Mouse (Mus musculus) lung, adult 2 months (tissue): ENCODE measurements around the gene Myh3. TPM values are rescaled to one million over a fixed set of nuclear protein-coding genes. Genes with fewer than 3 reads are reported as not detected.
A peak's percentile ranks its signal among the peaks of the same experiment; 100 is the strongest.

Experiments
- DNase-seq: peaks from one replicate; pipeline ENCODE4 v3.0.0; 2022
- H3K4me1 ChIP-seq: fragments of 200-500 bp; 2 replicates; pipeline ENCODE4 v1.6.1; 2011; ENCODE audit warnings: low read length; ENCODE audit not compliant: control insufficient read depth, insufficient read depth
- H3K4me3 ChIP-seq: fragments of 200-500 bp; replicated peaks from 2 replicates; pipeline ENCODE3; 2011; ENCODE audit warnings: low read depth, mild to moderate bottlenecking, control low read depth, low read length; ENCODE audit errors: extremely low read depth
- CTCF ChIP-seq: fragments of 200-500 bp; IDR thresholded peaks from 2 replicates; pipeline ENCODE4 v1.5.1; 2011; ENCODE audit warnings: mild to moderate bottlenecking, low read length, control low read depth; ENCODE audit not compliant: insufficient read depth
- POLR2A ChIP-seq: fragments of 200-500 bp; IDR thresholded peaks from 2 replicates; pipeline ENCODE4 v1.6.1; 2011; ENCODE audit warnings: low read depth, mild to moderate bottlenecking, control low read depth, low read length, borderline replicate concordance; ENCODE audit errors: extremely low read depth
- WGBS: fragments of 180-500 bp; shearing (Covaris S2); methylation state at CpG from one replicate; pipeline ENCODE4 v1.1.7; 2018; 5-methylcytosine and 5-hydroxymethylcytosine counted together
- polyA plus RNA-seq: library from polyadenylated mRNA; depleted of rRNA; stranded (reverse); fragments of >200 nt; gene quantifications from 2 replicates; pipeline ENCODE4 v1.2.3, GENCODE M21; 2012

Gene Myh3
- polyA plus RNA-seq, 1 experiment = 0.08 TPM

GRCm38 (mm10) chr11:67099241-67099640, 21.1 kb downstream of the Myh3 start:
- TF ChIP-seq CTCF (no peak), POLR2A (no peak)
- H3K4me3 ChIP-seq = no peak overlapping the region
- no peaks in the 10 kb centered on the region for H3K4me1 ChIP-seq
- DNase-seq = no peak
- 95% methylated on average over 16 of the region's 16 CpGs for WGBS

DNA sequence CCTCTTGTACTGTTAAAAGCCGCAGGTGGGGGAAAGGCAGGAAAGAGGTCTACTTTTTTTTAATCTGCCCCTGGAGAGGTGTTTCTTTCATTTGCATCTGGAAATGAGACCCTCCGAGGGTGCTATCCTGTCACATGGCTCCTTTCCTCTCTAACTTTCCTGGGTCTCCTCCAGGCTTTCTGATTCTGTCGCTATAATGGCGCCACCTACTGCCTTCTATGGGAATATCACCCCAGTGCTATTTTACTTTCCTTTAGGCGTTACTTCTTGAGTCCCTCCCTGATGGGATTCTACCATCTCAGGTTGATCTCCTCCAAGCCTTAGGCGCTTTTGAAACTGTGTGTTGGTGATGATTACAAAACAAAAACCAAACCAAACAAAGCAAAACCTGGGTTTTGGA, 22.1 kb downstream of the Myh3 start:
- 23% methylated on average over 6 of the region's 6 CpGs for WGBS
- peak; percentile 19 for DNase-seq
- no peak overlapping the region for H3K4me3 ChIP-seq
- TF ChIP-seq POLR2A = no peak
- TF ChIP-seq CTCF = no peak
- H3K4me1 ChIP-seq = no peaks in the 10 kb centered on the region

- TF ChIP-seq CTCF (peak; percentile 83), POLR2A (no peak)
- no peak overlapping the region for H3K4me3 ChIP-seq
- no peaks in the 10 kb centered on the region for H3K4me1 ChIP-seq
- WGBS = 20% methylated on average over 8 of the region's 8 CpGs
- DNase-seq = peak; percentile 40
Observed at GRCm38 (mm10) chr11:67101713-67102112, 23.6 kb downstream of the Myh3 start.

DNA sequence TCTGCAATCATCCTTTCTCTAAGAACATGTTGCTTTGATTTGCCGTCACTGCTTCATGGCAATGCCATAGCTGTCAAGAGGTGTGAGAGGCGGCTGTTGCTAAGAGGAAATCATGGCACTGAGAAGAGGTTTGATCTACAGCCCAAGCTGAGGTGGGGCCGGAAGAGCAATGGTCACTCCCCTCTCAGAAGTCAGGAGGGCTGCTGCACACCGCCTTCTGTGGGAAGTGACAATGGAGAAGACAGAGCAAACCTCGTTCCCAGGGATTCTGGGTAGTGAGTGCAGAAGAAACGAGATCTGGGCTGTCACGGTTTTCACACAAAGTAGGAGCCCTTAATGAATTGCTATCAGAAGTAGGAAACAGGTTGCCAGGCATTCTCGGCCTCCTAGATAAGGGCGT, 25.2 kb downstream of the Myh3 start:
- DNase-seq = no peak
- Histone ChIP-seq H3K4me1 (no peaks in the 10 kb centered on the region), H3K4me3 (no peak overlapping the region)
- TF ChIP-seq POLR2A = no peak
- no peak for TF ChIP-seq CTCF
- WGBS = 78% methylated on average over 9 of the region's 9 CpGs

DNA sequence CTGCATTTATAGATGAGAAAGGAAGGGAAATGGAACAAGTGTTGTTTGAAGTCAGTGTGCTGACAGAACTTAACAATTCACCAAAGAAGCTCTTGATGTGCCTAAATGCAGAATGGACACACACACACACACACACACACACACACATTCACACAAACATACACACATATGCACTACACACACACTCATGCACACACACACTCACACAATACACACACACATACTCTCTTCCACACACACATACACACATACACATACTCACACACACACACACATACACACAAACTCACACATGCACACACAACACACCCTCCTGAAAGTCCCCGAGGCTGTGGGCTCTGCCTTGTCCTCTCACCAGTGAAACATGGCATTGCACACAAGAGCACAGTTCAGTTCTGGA, 26.1 kb downstream of the Myh3 start:
- no peak for DNase-seq

DNA sequence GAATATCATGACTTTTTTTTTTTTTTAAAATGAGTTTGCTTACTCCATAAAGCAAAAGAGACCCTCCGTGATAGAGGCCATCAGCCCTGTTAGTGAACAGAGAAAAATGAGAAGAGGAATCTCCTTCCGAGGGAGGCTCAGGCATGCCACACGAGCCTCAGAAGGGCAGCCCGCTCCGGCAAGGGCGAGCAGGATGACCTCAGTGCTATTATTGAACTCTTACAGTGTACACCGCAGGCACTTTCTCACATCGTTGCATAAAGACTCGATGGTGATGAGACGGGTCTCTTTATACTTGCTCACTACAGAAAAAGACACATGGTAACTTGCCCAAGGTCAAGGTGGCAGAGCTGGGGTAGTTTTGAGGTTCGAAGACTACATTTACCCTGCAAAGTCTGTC, 26.6 kb downstream of the Myh3 start:
- WGBS = 57% methylated on average over 11 of the region's 11 CpGs
- Histone ChIP-seq H3K4me1 (no peaks in the 10 kb centered on the region), H3K4me3 (no peak overlapping the region)
- no peak for DNase-seq
- TF ChIP-seq CTCF (no peak), POLR2A (no peak)

More for the DNA sequence above, 26.1 kb downstream of the Myh3 start:
- Histone ChIP-seq H3K4me3 (no peak overlapping the region), H3K4me1 (no peaks in the 10 kb centered on the region)
- TF ChIP-seq POLR2A (no peak), CTCF (no peak)
- WGBS = 43% methylated on average over 1 of the region's 1 CpGs

DNA sequence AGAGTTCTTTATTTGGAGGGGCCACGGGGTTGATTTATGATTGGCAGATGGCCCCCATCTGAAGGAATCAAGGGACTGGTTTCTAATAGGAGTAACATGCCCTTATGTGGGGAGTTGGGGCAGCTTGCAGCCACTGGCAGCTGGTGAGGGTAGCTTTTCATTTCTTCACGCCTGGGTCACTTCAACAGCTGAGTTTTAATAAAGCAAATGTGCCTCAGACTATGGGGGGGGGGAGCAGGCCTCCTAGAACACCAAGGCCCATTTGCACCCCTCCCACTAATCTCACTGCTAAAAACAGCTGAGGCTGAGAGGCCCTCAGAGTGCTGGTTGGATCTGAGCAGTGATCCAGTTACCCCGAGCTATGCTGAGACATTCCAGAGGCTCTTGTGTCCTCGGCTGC, 27.6 kb downstream of the Myh3 start:
- H3K4me3 ChIP-seq = no peak overlapping the region
- 63% methylated on average over 4 of the region's 4 CpGs for WGBS
- no peaks in the 10 kb centered on the region for H3K4me1 ChIP-seq
- TF ChIP-seq CTCF (no peak), POLR2A (no peak)
- DNase-seq = no peak

DNA sequence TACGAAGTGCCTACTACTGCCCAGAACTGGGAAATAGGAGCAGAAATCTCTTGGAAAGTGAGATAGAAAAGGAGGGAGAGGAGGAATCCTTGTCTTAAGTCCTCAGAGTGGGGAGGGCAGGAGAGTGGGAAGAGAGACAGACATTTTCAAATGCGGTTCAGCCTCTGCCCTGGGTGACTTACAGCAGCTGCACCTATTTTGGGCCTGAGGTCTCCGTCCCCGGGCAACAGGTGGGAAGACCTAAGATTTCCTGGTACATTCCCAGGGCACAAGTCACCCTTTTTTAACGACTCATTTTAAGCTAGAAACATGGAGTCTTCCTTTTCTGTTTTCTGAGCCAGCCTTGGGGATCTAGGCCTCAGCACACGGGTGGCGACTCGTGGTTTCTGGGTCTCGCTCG, 28.9 kb downstream of the Myh3 start:
- no peak overlapping the region for H3K4me3 ChIP-seq
- DNase-seq = no peak
- WGBS = 87% methylated on average over 10 of the region's 10 CpGs
- no peaks in the 10 kb centered on the region for H3K4me1 ChIP-seq
- no peak for TF ChIP-seq POLR2A
- no peak for TF ChIP-seq CTCF

GRCm38 (mm10) chr11:67110168-67110948, 32.3 kb downstream of the Myh3 start:
- Histone ChIP-seq H3K4me3 (no peak overlapping the region), H3K4me1 (no peaks in the 10 kb centered on the region)
- DNase-seq = peak; percentile 62
- TF ChIP-seq POLR2A (no peak), CTCF (peak; percentile 89)
- WGBS = 34% methylated on average over 5 of the region's 5 CpGs

DNA sequence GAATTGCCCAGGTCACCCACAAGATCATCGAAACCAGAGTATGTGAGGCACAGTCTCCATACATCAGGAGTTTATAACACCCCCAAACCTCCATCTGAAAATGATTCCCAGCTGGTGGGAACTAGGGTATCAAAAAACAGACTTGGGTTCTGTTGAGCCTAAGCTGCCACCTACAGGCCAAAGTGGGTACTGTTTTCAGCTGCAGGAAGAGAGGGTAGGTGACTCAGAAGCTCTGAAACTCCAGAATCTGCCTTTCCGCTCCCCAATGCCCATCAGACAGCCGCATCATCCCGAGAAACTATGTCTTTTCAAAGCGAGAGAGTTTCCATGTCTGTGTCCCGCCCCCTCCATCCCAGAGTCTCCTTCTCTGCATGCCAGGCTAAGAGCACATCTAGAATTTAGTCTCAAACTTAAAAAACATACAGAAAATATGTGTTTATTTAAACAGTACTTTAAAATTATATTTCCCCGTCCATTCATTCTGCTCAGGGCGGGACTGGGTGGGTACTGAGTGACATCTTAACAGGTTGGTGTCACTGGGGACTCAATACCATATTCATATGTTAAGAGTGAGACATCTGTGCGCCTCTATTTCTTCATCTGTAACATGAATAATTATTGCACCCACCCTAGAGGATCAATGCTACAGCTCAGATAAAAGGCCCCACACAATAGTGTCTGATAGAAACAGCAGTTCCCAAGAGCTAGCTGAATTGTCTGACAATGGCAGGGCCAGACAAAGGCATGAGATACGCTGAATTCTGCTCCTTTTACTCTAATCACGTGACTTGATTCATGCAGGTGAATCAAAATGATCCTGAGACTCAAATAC, 34.1 kb downstream of the Myh3 start:
- peak; percentile 52; the same call in 1 of the 2 replicates for TF ChIP-seq CTCF
- no peak for TF ChIP-seq POLR2A
- WGBS = 30% methylated on average over 11 of the region's 11 CpGs
- Histone ChIP-seq H3K4me1 (no peaks in the 10 kb centered on the region), H3K4me3 (no peak overlapping the region)
- peak; percentile 59 for DNase-seq

DNA sequence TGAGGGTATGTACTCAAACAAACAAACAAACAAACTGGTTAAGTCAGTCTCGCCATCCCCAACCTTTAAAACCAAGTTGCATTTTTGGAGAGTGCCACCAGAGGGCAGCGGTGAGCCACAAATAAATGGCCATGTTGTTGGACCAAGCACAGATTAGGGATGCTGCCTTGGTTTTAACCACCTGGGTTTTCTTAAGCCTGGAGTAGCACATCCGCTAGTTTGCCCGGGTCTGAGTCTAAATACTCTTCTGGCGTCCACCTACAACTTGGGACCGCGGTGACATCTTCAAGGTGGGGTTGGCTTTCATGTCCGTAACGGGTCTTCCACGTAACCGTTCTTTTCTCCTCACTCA, 34.7 kb downstream of the Myh3 start:
- no peaks in the 10 kb centered on the region for H3K4me1 ChIP-seq
- DNase-seq = peak; percentile 59
- 44% methylated on average over 11 of the region's 11 CpGs for WGBS
- TF ChIP-seq CTCF = peak; percentile 81
- TF ChIP-seq POLR2A = no peak
- H3K4me3 ChIP-seq = no peak overlapping the region
